Mouse (Mus musculus): ENCODE measurements around the gene Ahnak. TPM values are rescaled to one million over a fixed set of nuclear protein-coding genes. Genes with fewer than 3 reads are reported as not detected.

Gene Ahnak
- 33.7 TPM for polyA plus RNA-seq (2014; fragmentation: Illumina TruSeq; extraction: RNeasy Lipid Tissue Mini Kit (QIAGEN cat#74804); ENCODE audit: low replicate concordance)

GRCm38 (mm10) chr19:8989066-8989566 lies at the start of gene Ahnak:
TSS of gene Ahnak (plus strand) at chr19:8989284.

GRCm38 (mm10) chr19:8941515-8942217 lies 47.4 kb upstream of the Ahnak start, which contains the start of gene Mta2:
TSS of gene Mta2 (plus strand) at chr19:8941875.

GRCm38 (mm10) chr19:8953135-8954039 lies 35.7 kb upstream of the Ahnak start, which contains the start of gene Tut1:
TSS of gene Tut1 (plus strand) at chr19:8953847.

GRCm38 (mm10) chr19:8966590-8967372 lies 22.3 kb upstream of the Ahnak start, which contains the start of gene Eef1g:
TSS of gene Eef1g (plus strand) at chr19:8967041.

GRCm38 (mm10) chr19:9087821-9088220 lies 98.7 kb downstream of the Ahnak start, which contains the start of gene Scgb1a1:
TSS of gene Scgb1a1 (minus strand) at chr19:9087958.

Other genes with a start within 250 kb of the Ahnak start
- not detected for gene 1700092M07Rik, start 248.6 kb upstream of the Ahnak start, polyA plus RNA-seq (2014; fragmentation: Illumina TruSeq; extraction: RNeasy Lipid Tissue Mini Kit (QIAGEN cat#74804); ENCODE audit: low replicate concordance)
- 85.9 TPM for gene Stx5a, start 247.9 kb upstream of the Ahnak start, polyA plus RNA-seq (2014; fragmentation: Illumina TruSeq; extraction: RNeasy Lipid Tissue Mini Kit (QIAGEN cat#74804); ENCODE audit: low replicate concordance)
- 75.6 TPM for gene Nxf1, start 232.2 kb upstream of the Ahnak start, polyA plus RNA-seq (2014; fragmentation: Illumina TruSeq; extraction: RNeasy Lipid Tissue Mini Kit (QIAGEN cat#74804); ENCODE audit: low replicate concordance)
- gene Tmem223, start 218.3 kb upstream of the Ahnak start, polyA plus RNA-seq (2014; fragmentation: Illumina TruSeq; extraction: RNeasy Lipid Tissue Mini Kit (QIAGEN cat#74804); ENCODE audit: low replicate concordance): 15.3 TPM
- 32.6 TPM for gene Tmem179b, start 214.8 kb upstream of the Ahnak start, polyA plus RNA-seq (2014; fragmentation: Illumina TruSeq; extraction: RNeasy Lipid Tissue Mini Kit (QIAGEN cat#74804); ENCODE audit: low replicate concordance)
- gene Taf6l, start 202.9 kb upstream of the Ahnak start, polyA plus RNA-seq (2014; fragmentation: Illumina TruSeq; extraction: RNeasy Lipid Tissue Mini Kit (QIAGEN cat#74804); ENCODE audit: low replicate concordance): not detected
- 32.5 TPM for gene Polr2g, start 190.7 kb upstream of the Ahnak start, polyA plus RNA-seq (2014; fragmentation: Illumina TruSeq; extraction: RNeasy Lipid Tissue Mini Kit (QIAGEN cat#74804); ENCODE audit: low replicate concordance)
- not detected for gene Zbtb3, start 186.7 kb upstream of the Ahnak start, polyA plus RNA-seq (2014; fragmentation: Illumina TruSeq; extraction: RNeasy Lipid Tissue Mini Kit (QIAGEN cat#74804); ENCODE audit: low replicate concordance)
- 99.3 TPM for gene Ttc9c, start 170.0 kb upstream of the Ahnak start, polyA plus RNA-seq (2014; fragmentation: Illumina TruSeq; extraction: RNeasy Lipid Tissue Mini Kit (QIAGEN cat#74804); ENCODE audit: low replicate concordance)
- gene Hnrnpul2, start 169.3 kb upstream of the Ahnak start, polyA plus RNA-seq (2014; fragmentation: Illumina TruSeq; extraction: RNeasy Lipid Tissue Mini Kit (QIAGEN cat#74804); ENCODE audit: low replicate concordance): 130 TPM
- 1.2 TPM for gene AC129217.1, start 159.5 kb upstream of the Ahnak start, polyA plus RNA-seq (2014; fragmentation: Illumina TruSeq; extraction: RNeasy Lipid Tissue Mini Kit (QIAGEN cat#74804); ENCODE audit: low replicate concordance)
- 5.8 TPM for gene Bscl2, start 151.8 kb upstream of the Ahnak start, polyA plus RNA-seq (2014; fragmentation: Illumina TruSeq; extraction: RNeasy Lipid Tissue Mini Kit (QIAGEN cat#74804); ENCODE audit: low replicate concordance)
- gene Gng3, start 150.1 kb upstream of the Ahnak start, polyA plus RNA-seq (2014; fragmentation: Illumina TruSeq; extraction: RNeasy Lipid Tissue Mini Kit (QIAGEN cat#74804); ENCODE audit: low replicate concordance): not detected
- gene Lrrn4cl, start 138.5 kb upstream of the Ahnak start, polyA plus RNA-seq (2014; fragmentation: Illumina TruSeq; extraction: RNeasy Lipid Tissue Mini Kit (QIAGEN cat#74804); ENCODE audit: low replicate concordance): 0.82 TPM
- 7.1 TPM for gene Ubxn1, start 117.8 kb upstream of the Ahnak start, polyA plus RNA-seq (2014; fragmentation: Illumina TruSeq; extraction: RNeasy Lipid Tissue Mini Kit (QIAGEN cat#74804); ENCODE audit: low replicate concordance)
- gene Uqcc3, start 108.4 kb upstream of the Ahnak start, polyA plus RNA-seq (2014; fragmentation: Illumina TruSeq; extraction: RNeasy Lipid Tissue Mini Kit (QIAGEN cat#74804); ENCODE audit: low replicate concordance): 1.8 TPM
- gene Lbhd1, start 105.6 kb upstream of the Ahnak start, polyA plus RNA-seq (2014; fragmentation: Illumina TruSeq; extraction: RNeasy Lipid Tissue Mini Kit (QIAGEN cat#74804); ENCODE audit: low replicate concordance): 49.2 TPM
- gene Gm49403, start 105.4 kb upstream of the Ahnak start, polyA plus RNA-seq (2014; fragmentation: Illumina TruSeq; extraction: RNeasy Lipid Tissue Mini Kit (QIAGEN cat#74804); ENCODE audit: low replicate concordance): not detected
- 12.1 TPM for gene 1810009A15Rik, start 100.4 kb upstream of the Ahnak start, polyA plus RNA-seq (2014; fragmentation: Illumina TruSeq; extraction: RNeasy Lipid Tissue Mini Kit (QIAGEN cat#74804); ENCODE audit: low replicate concordance)
- not detected for gene Gm49416, start 100.4 kb upstream of the Ahnak start, polyA plus RNA-seq (2014; fragmentation: Illumina TruSeq; extraction: RNeasy Lipid Tissue Mini Kit (QIAGEN cat#74804); ENCODE audit: low replicate concordance)
- 0.52 TPM for gene Ints5, start 96.3 kb upstream of the Ahnak start, polyA plus RNA-seq (2014; fragmentation: Illumina TruSeq; extraction: RNeasy Lipid Tissue Mini Kit (QIAGEN cat#74804); ENCODE audit: low replicate concordance)
- gene Ganab, start 91.2 kb upstream of the Ahnak start, polyA plus RNA-seq (2014; fragmentation: Illumina TruSeq; extraction: RNeasy Lipid Tissue Mini Kit (QIAGEN cat#74804); ENCODE audit: low replicate concordance): 74.1 TPM
- gene B3gat3, start 68.9 kb upstream of the Ahnak start, polyA plus RNA-seq (2014; fragmentation: Illumina TruSeq; extraction: RNeasy Lipid Tissue Mini Kit (QIAGEN cat#74804); ENCODE audit: low replicate concordance): 18.6 TPM
- gene Rom1, start 59.9 kb upstream of the Ahnak start, polyA plus RNA-seq (2014; fragmentation: Illumina TruSeq; extraction: RNeasy Lipid Tissue Mini Kit (QIAGEN cat#74804); ENCODE audit: low replicate concordance): not detected
- gene Eml3, start 59.7 kb upstream of the Ahnak start, polyA plus RNA-seq (2014; fragmentation: Illumina TruSeq; extraction: RNeasy Lipid Tissue Mini Kit (QIAGEN cat#74804); ENCODE audit: low replicate concordance): 1.5 TPM
- gene Mta2, start 47.4 kb upstream of the Ahnak start, polyA plus RNA-seq (2014; fragmentation: Illumina TruSeq; extraction: RNeasy Lipid Tissue Mini Kit (QIAGEN cat#74804); ENCODE audit: low replicate concordance): 44.1 TPM
- 2.6 TPM for gene Tut1, start 35.4 kb upstream of the Ahnak start, polyA plus RNA-seq (2014; fragmentation: Illumina TruSeq; extraction: RNeasy Lipid Tissue Mini Kit (QIAGEN cat#74804); ENCODE audit: low replicate concordance)
- 38.7 TPM for gene Eef1g, start 22.2 kb upstream of the Ahnak start, polyA plus RNA-seq (2014; fragmentation: Illumina TruSeq; extraction: RNeasy Lipid Tissue Mini Kit (QIAGEN cat#74804); ENCODE audit: low replicate concordance)
- gene Scgb1a1, start 98.7 kb downstream of the Ahnak start, polyA plus RNA-seq (2014; fragmentation: Illumina TruSeq; extraction: RNeasy Lipid Tissue Mini Kit (QIAGEN cat#74804); ENCODE audit: low replicate concordance): not detected
- 1.3 TPM for gene Asrgl1, start 146.4 kb downstream of the Ahnak start, polyA plus RNA-seq (2014; fragmentation: Illumina TruSeq; extraction: RNeasy Lipid Tissue Mini Kit (QIAGEN cat#74804); ENCODE audit: low replicate concordance)

All from small intestine, adult 10 weeks (tissue).